11 mouse cellular contexts compared by ENCODE assay signal in the genomic region with DNA sequence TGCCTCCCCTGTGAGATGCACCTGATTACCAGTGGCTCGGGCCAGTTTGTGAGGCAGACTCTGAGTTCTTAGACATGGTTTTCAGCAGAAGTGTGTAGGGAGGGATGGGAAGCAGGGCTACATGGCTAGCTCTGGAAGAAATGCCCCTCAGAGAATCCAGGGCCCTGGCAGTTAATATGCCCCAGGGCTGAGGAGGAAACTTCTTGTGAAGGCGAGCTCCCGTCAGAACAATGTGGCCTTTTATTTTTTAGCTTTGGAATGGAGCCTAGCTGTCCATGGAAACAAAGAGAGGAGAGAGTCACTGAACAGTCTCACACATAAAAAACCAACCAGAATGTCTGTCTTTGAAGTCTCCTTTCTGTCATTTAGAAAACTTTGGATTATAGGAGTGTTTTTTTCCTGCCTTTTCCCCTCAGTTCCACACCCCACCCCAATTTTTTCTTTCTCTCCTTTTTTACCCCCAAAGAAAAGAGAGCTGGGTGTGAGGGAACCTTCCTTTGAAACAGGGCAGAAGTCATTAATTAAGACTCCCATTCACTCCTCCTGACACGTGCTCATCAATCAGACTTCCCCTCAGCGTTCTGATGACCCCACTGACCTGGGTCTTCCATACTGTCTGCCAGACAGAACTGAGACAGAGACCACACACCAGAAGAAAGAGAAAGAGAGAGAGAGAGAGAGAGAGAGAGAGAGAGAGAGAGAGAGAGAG. TPM values are rescaled to one million over a fixed set of nuclear protein-coding genes. Genes with fewer than 3 reads are reported as not detected.
DNase-seq lines count a peak whose midpoint lies in the region; ATAC-seq lines count a peak whose summit lies in the region.
"Had no signal": no experiment of that assay in that cellular context is flagged by ENCODE, and none has a peak within 500 bp of the region (broad histone marks: within the 10 kb centered on the region; RNA-seq: fewer than 3 reads in every experiment).

No protein-coding gene starts in this region.

- no peak overlapping the region for H3K4me2 ChIP-seq in hindbrain, embryonic 15.5 days
- no peak overlapping the region for H3K4me2 ChIP-seq in neural tube, embryonic 12.5 days (replicated peaks)
- H3K4me2 ChIP-seq: lung, embryonic 14.5 days had no signal

- peak overlapping the region; percentile 70 for H3K27ac ChIP-seq in hindbrain, embryonic 15.5 days (replicated peaks)
- peak overlapping the region; percentile 26; the same call in 1 of the 2 replicates for H3K27ac ChIP-seq in neural tube, embryonic 12.5 days

- no peaks in the 10 kb centered on the region for H3K9me3 ChIP-seq in hindbrain, embryonic 15.5 days
- no peaks in the 10 kb centered on the region for H3K9me3 ChIP-seq in neural tube, embryonic 12.5 days

- no peaks in the 10 kb centered on the region for H3K27me3 ChIP-seq in hindbrain, embryonic 15.5 days
- H3K27me3 ChIP-seq in neural tube, embryonic 12.5 days (replicated peaks) = no peaks in the 10 kb centered on the region

- no peaks in the 10 kb centered on the region for H3K36me3 ChIP-seq in hindbrain, embryonic 15.5 days
- H3K36me3 ChIP-seq in neural tube, embryonic 12.5 days = no peaks in the 10 kb centered on the region

- WGBS in hindbrain, embryonic 15.5 days = 8% methylated on average over 5 of the region's 5 CpGs
- 13% methylated on average over 5 of the region's 5 CpGs for WGBS in neural tube, embryonic 12.5 days

- ATAC-seq in hindbrain, embryonic 15.5 days (ENCODE audit: low FRiP score, low read depth) = peak; percentile 89
- peak; percentile 92 for ATAC-seq in neural tube, embryonic 12.5 days (ENCODE audit: low FRiP score, low read depth)
- ATAC-seq in erythroblast, adult 5-6 weeks (replicated peaks; ENCODE audit: low FRiP score, poor library complexity, severe bottlenecking) = no peak

- no peak overlapping the region for H3K9ac ChIP-seq in hindbrain, embryonic 15.5 days
- H3K9ac ChIP-seq in neural tube, embryonic 12.5 days = no peak overlapping the region
- H3K9ac ChIP-seq: lung, embryonic 14.5 days had no signal

- no peaks in the 10 kb centered on the region for H3K4me1 ChIP-seq in hindbrain, embryonic 15.5 days (replicated peaks)
- H3K4me1 ChIP-seq in neural tube, embryonic 12.5 days = peaks cover 9% of the 10 kb centered on the region; the same call in 1 of the 2 replicates

- DNase-seq in left cerebral cortex, postnatal 4 days = peak; percentile 5
- DNase-seq in left cerebral cortex, adult 11 months (ENCODE audit: low spot score) = no peak
- DNase-seq in embryo, embryonic 9.5 days (ENCODE audit: extremely low spot score) = peak; percentile 67
- no peak for DNase-seq in gastrocnemius, postnatal 36 days
- no peak for DNase-seq in adrenal gland, postnatal 25 days

- intact Hi-C loops in left cerebral cortex, postnatal 4 days (cut with DNase I) = no loop called here
- intact Hi-C loops in gastrocnemius, postnatal 36 days (cut with DNase I) = no loop called here

- no peak overlapping the region for H3K4me3 ChIP-seq in hindbrain, embryonic 15.5 days
- H3K4me3 ChIP-seq in neural tube, embryonic 12.5 days = no peak overlapping the region
- H3K4me3 ChIP-seq: erythroblast, embryonic 14.5 days; myocyte had no signal

RNA-seq across cellular contexts. Expression of a gene that starts 41.7 kb away (rescaled TPM):
- 10 to 100 TPM; 20.2 to 20.5 TPM for total RNA-seq in left cerebral cortex, postnatal 4 days (2021)
- polyA plus RNA-seq in hindbrain, embryonic 15.5 days (2015; fragmentation: Nextera tagmentation; extraction: Ambion mirVana) = 57.1 and 65.4 TPM in 2 replicates
- polyA plus RNA-seq in neural tube, embryonic 12.5 days (2016; fragmentation: Nextera tagmentation; extraction: Ambion mirVana) = 76.3 and 79.6 TPM in 2 replicates
- total RNA-seq in gastrocnemius, postnatal 36 days (2021) = 1 to 10 TPM in 1 of 2 experiments, under 1 TPM in 1; 0.94 to 1.2 TPM
- total RNA-seq in adrenal gland, postnatal 25 days (2021) = 3.5 and 3.6 TPM in 2 replicates
- total RNA-seq in erythroblast, adult 5-6 weeks (2015; ENCODE audit: low replicate concordance) = not detected in 2 replicates
- not detected in 2 replicates for total RNA-seq in erythroblast, adult 5-6 weeks (2017; ENCODE audit: low replicate concordance)
- polyA plus RNA-seq: erythroblast, embryonic 14.5 days had no signal

Comparison
In these comparisons a context has a peak if more than half of its experiments do, and no peak if none do; other contexts are left out.
1. DNase-seq: peak in left cerebral cortex, postnatal 4 days (single experiment) and embryo, embryonic 9.5 days (single experiment); none in left cerebral cortex, adult 11 months (single experiment), gastrocnemius, postnatal 36 days (0 of 2) and adrenal gland, postnatal 25 days (single experiment).